In genomic region chr11:51265326-51265725, GRCm38 (mm10) we compare ENCODE assay signal across 8 mouse cellular contexts. TPM values are rescaled to one million over a fixed set of nuclear protein-coding genes. Genes with fewer than 3 reads are reported as not detected.
DNase-seq lines count a peak whose midpoint lies in the region; ATAC-seq lines count a peak whose summit lies in the region.

No protein-coding gene starts in this region.

- 0 out of 2 replicates have a peak overlapping the region, but pooled peaks have one; percentile 96 for H3K4me3 ChIP-seq in forebrain, embryonic 15.5 days

- H3K27me3 ChIP-seq in forebrain, embryonic 15.5 days: no peaks in the 10 kb centered on the region

- DNase-seq in cerebellum, postnatal 10 days: peak; percentile 61 to 63
- DNase-seq in cerebellum, postnatal 4 days (ENCODE audit: low spot score in 2 of 2): no peak
- peak; percentile 49 for DNase-seq in ZHBTc4 (ENCODE audit: low read depth, low spot score)
- DNase-seq in kidney, adult 9 months: peak; percentile 32
- DNase-seq in lung, postnatal 14 days: peak; percentile 18
- DNase-seq in urinary bladder, postnatal 14 days (ENCODE audit: low spot score): no peak
- no peak for DNase-seq in T-cell, adult 2 months (ENCODE audit: low spot score)

- H3K9me3 ChIP-seq in forebrain, embryonic 15.5 days: no peaks in the 10 kb centered on the region

- 44% methylated on average over 3 of the region's 3 CpGs for whole genome bisulfite sequencing in forebrain, embryonic 15.5 days

- 0 out of 2 replicates have a peak overlapping the region, but pooled peaks have one; percentile 12 for H3K27ac ChIP-seq in forebrain, embryonic 15.5 days (replicated peaks)

- no peak for ATAC-seq in forebrain, embryonic 15.5 days (replicated peaks)

- H3K36me3 ChIP-seq in forebrain, embryonic 15.5 days: peaks cover 8% of the 10 kb centered on the region; the same call in 1 of the 2 replicates

- H3K9ac ChIP-seq in forebrain, embryonic 15.5 days (replicated peaks): no peak overlapping the region

- H3K4me1 ChIP-seq in forebrain, embryonic 15.5 days: peaks cover 36% of the 10 kb centered on the region

- H3K4me2 ChIP-seq in forebrain, embryonic 15.5 days (replicated peaks): peak overlapping the region; percentile 69

RNA-seq across cellular contexts. Expression of gene BC049762, which starts 2.5 kb away (rescaled TPM):
- 0.26 and 0.33 TPM in 2 replicates for polyA plus RNA-seq in forebrain, embryonic 15.5 days (2015; fragmentation: Nextera tagmentation; extraction: Ambion mirVana)

RNA-seq across cellular contexts. Expression of gene Clk4, which starts 3.8 kb away (rescaled TPM):
- polyA plus RNA-seq in forebrain, embryonic 15.5 days (2015; fragmentation: Nextera tagmentation; extraction: Ambion mirVana): 153 and 164 TPM in 2 replicates

RNA-seq across cellular contexts. Expression of gene Col23a1, which starts 24.4 kb away (rescaled TPM):
- polyA plus RNA-seq in forebrain, embryonic 15.5 days (2015; fragmentation: Nextera tagmentation; extraction: Ambion mirVana): 3.3 and 4.1 TPM in 2 replicates

RNA-seq across cellular contexts. Expression of gene Gm12569, which starts 45.1 kb away (rescaled TPM):
- polyA plus RNA-seq in forebrain, embryonic 15.5 days (2015; fragmentation: Nextera tagmentation; extraction: Ambion mirVana): not detected in 2 replicates

Comparison
In these comparisons a context has a peak if more than half of its experiments do, and no peak if none do; other contexts are left out.
1. DNase-seq: peak in cerebellum, postnatal 10 days (2 of 2), ZHBTc4 (single experiment), kidney, adult 9 months (single experiment) and lung, postnatal 14 days (single experiment); none in cerebellum, postnatal 4 days (0 of 2), urinary bladder, postnatal 14 days (single experiment) and T-cell, adult 2 months (single experiment).